Mouse (Mus musculus) neural tube, embryonic 15.5 days (tissue): ENCODE data around the gene Ubash3b. TPM values are rescaled to one million over a fixed set of nuclear protein-coding genes. Genes with fewer than 3 reads are reported as not detected.

Experiments
- ATAC-seq: fragments of 200-750 bp; cut with Nextera tagmentation; 2 replicates; pipeline ENCODE4 v1.8.0; 2017; ENCODE audit warnings: mild to moderate bottlenecking, moderate TSS enrichment, moderate library complexity; ENCODE audit not compliant: low FRiP score
- H3K27ac ChIP-seq: fragments of 300-500 bp; sonication (generic); replicated peaks from 2 replicates; pipeline ENCODE4 v1.5.1; 2015; ENCODE audit warnings: mild to moderate bottlenecking, inconsistent platforms
- H3K27me3 ChIP-seq: fragments of 300-500 bp; sonication (generic); replicated peaks from 2 replicates; pipeline ENCODE4 v1.6.1; 2015; ENCODE audit warnings: inconsistent platforms
- H3K36me3 ChIP-seq: fragments of 300-500 bp; sonication (generic); 2 replicates; pipeline ENCODE4 v1.6.1; 2015; ENCODE audit warnings: inconsistent platforms
- H3K4me1 ChIP-seq: fragments of 300-500 bp; sonication (generic); 2 replicates; pipeline ENCODE4 v1.6.1; 2015; ENCODE audit warnings: inconsistent platforms
- H3K4me2 ChIP-seq: fragments of 300-500 bp; sonication (generic); 2 replicates; pipeline ENCODE4 v1.6.1; 2015; ENCODE audit warnings: inconsistent platforms, mild to moderate bottlenecking, moderate library complexity
- H3K4me3 ChIP-seq: fragments of 300-500 bp; sonication (generic); replicated peaks from 2 replicates; pipeline ENCODE4 v1.5.1; 2015; ENCODE audit warnings: mild to moderate bottlenecking, inconsistent platforms
- H3K9ac ChIP-seq: fragments of 300-500 bp; sonication (generic); replicated peaks from 2 replicates; pipeline ENCODE4 v1.6.1; 2015; ENCODE audit warnings: mild to moderate bottlenecking, inconsistent platforms
- H3K9me3 ChIP-seq: fragments of 300-500 bp; sonication (generic); replicated peaks from 2 replicates; pipeline ENCODE4 v1.6.1; 2016; ENCODE audit warnings: inconsistent platforms
- WGBS: fragments of 180-500 bp; shearing (Covaris S2); methylation state at CpG from one replicate; pipeline ENCODE4 v1.1.7; 2015; ENCODE audit warnings: mixed read lengths; 5-methylcytosine and 5-hydroxymethylcytosine counted together
- polyA plus RNA-seq: library from polyadenylated mRNA; unstranded; fragments of >200 nt; fragmentation: Nextera tagmentation; extraction: Ambion mirVana; gene quantifications from 2 replicates; pipeline ENCODE4 v1.2.1, GENCODE M21; 2015

The Ubash3b gene
- polyA plus RNA-seq, 1 experiment from 2014 or later = 28.4 TPM

- Histone ChIP-seq H3K27me3 (no peaks in the 10 kb centered on the region), H3K27ac (no peak overlapping the region), H3K36me3 (no peaks in the 10 kb centered on the region), H3K9ac (no peak overlapping the region), H3K4me2 (no peak overlapping the region), H3K9me3 (no peaks in the 10 kb centered on the region), H3K4me1 (peaks cover 15% of the 10 kb centered on the region), H3K4me3 (no peak overlapping the region)
- WGBS = 94% methylated on average over 9 of the region's 9 CpGs
- ATAC-seq = no peak
Measured at GRCm38 (mm10) chr9:41187498-41187897, 26.0 kb upstream of the Ubash3b start.

- H3K9me3 ChIP-seq = no peaks in the 10 kb centered on the region
- no peak overlapping the region for H3K27ac ChIP-seq
- no peaks in the 10 kb centered on the region for H3K36me3 ChIP-seq
- H3K4me3 ChIP-seq = no peak overlapping the region
- no peak overlapping the region for H3K4me2 ChIP-seq
- whole genome bisulfite sequencing = 41% methylated on average over 9 of the region's 9 CpGs
- ATAC-seq = no peak
- H3K27me3 ChIP-seq = no peaks in the 10 kb centered on the region
- H3K9ac ChIP-seq = no peak overlapping the region
- no peaks in the 10 kb centered on the region for H3K4me1 ChIP-seq
Measured at GRCm38 (mm10) chr9:41185331-41185730, 23.8 kb upstream of the Ubash3b start.

GRCm38 (mm10) chr9:41182550-41182949, 21.1 kb upstream of the Ubash3b start:
- ATAC-seq = peak; percentile 91
- Histone ChIP-seq H3K4me3 (no peak overlapping the region), H3K9me3 (no peaks in the 10 kb centered on the region), H3K27me3 (no peaks in the 10 kb centered on the region), H3K4me1 (no peaks in the 10 kb centered on the region), H3K27ac (no peak overlapping the region), H3K36me3 (no peaks in the 10 kb centered on the region), H3K4me2 (no peak overlapping the region), H3K9ac (no peak overlapping the region)

GRCm38 (mm10) chr9:41181803-41182202, 20.3 kb upstream of the Ubash3b start:
- H3K4me3 ChIP-seq = no peak overlapping the region
- no peaks in the 10 kb centered on the region for H3K4me1 ChIP-seq
- H3K36me3 ChIP-seq = no peaks in the 10 kb centered on the region
- no peak for ATAC-seq
- H3K4me2 ChIP-seq = no peak overlapping the region
- no peak overlapping the region for H3K9ac ChIP-seq
- H3K9me3 ChIP-seq = no peaks in the 10 kb centered on the region
- no peaks in the 10 kb centered on the region for H3K27me3 ChIP-seq
- no peak overlapping the region for H3K27ac ChIP-seq
- 82% methylated on average over 8 of the region's 8 CpGs for WGBS

- H3K36me3 ChIP-seq = no peaks in the 10 kb centered on the region
- H3K27me3 ChIP-seq = no peaks in the 10 kb centered on the region
- H3K9ac ChIP-seq = no peak overlapping the region
- no peak overlapping the region for H3K4me2 ChIP-seq
- no peaks in the 10 kb centered on the region for H3K4me1 ChIP-seq
- WGBS = 86% methylated on average over 9 of the region's 9 CpGs
- H3K9me3 ChIP-seq = no peaks in the 10 kb centered on the region
- no peak overlapping the region for H3K27ac ChIP-seq
- H3K4me3 ChIP-seq = no peak overlapping the region
- no peak for ATAC-seq
Measured at GRCm38 (mm10) chr9:41181372-41181771, 19.9 kb upstream of the Ubash3b start.

- H3K36me3 ChIP-seq = no peaks in the 10 kb centered on the region
- no peaks in the 10 kb centered on the region for H3K27me3 ChIP-seq
- H3K27ac ChIP-seq = no peak overlapping the region
- H3K4me1 ChIP-seq = 0 out of 2 replicates have a peak, but pooled peaks cover 3% of the 10 kb centered on the region
- no peaks in the 10 kb centered on the region for H3K9me3 ChIP-seq
- no peak overlapping the region for H3K9ac ChIP-seq
- 86% methylated on average over 5 of the region's 5 CpGs for WGBS
- no peak overlapping the region for H3K4me3 ChIP-seq
- no peak overlapping the region for H3K4me2 ChIP-seq
- no peak for ATAC-seq
Measured at GRCm38 (mm10) chr9:41179056-41179455, 17.6 kb upstream of the Ubash3b start.

GRCm38 (mm10) chr9:41173158-41173557, 11.7 kb upstream of the Ubash3b start:
- H3K27me3 ChIP-seq = no peaks in the 10 kb centered on the region
- WGBS = 73% methylated on average over 3 of the region's 3 CpGs
- no peak overlapping the region for H3K4me3 ChIP-seq
- no peak overlapping the region for H3K27ac ChIP-seq
- ATAC-seq = no peak
- H3K4me2 ChIP-seq = no peak overlapping the region
- H3K9ac ChIP-seq = no peak overlapping the region
- H3K36me3 ChIP-seq = no peaks in the 10 kb centered on the region
- H3K9me3 ChIP-seq = no peaks in the 10 kb centered on the region
- H3K4me1 ChIP-seq = 0 out of 2 replicates have a peak, but pooled peaks cover 3% of the 10 kb centered on the region

- H3K4me3 ChIP-seq = no peak overlapping the region
- no peaks in the 10 kb centered on the region for H3K36me3 ChIP-seq
- H3K9me3 ChIP-seq = no peaks in the 10 kb centered on the region
- H3K4me1 ChIP-seq = 0 out of 2 replicates have a peak, but pooled peaks cover 3% of the 10 kb centered on the region
- ATAC-seq = no peak
- 87% methylated on average over 8 of the region's 8 CpGs for WGBS
- H3K4me2 ChIP-seq = no peak overlapping the region
- no peak overlapping the region for H3K9ac ChIP-seq
- no peak overlapping the region for H3K27ac ChIP-seq
- H3K27me3 ChIP-seq = no peaks in the 10 kb centered on the region
Measured at GRCm38 (mm10) chr9:41172426-41172825, 10.9 kb upstream of the Ubash3b start.

GRCm38 (mm10) chr9:41170026-41170425, 8.5 kb upstream of the Ubash3b start:
- no peaks in the 10 kb centered on the region for H3K27me3 ChIP-seq
- no peak for ATAC-seq

GRCm38 (mm10) chr9:41168656-41169055, 7.2 kb upstream of the Ubash3b start:
- no peak overlapping the region for H3K4me2 ChIP-seq
- H3K4me1 ChIP-seq = no peaks in the 10 kb centered on the region
- H3K9ac ChIP-seq = no peak overlapping the region
- no peaks in the 10 kb centered on the region for H3K9me3 ChIP-seq
- 83% methylated on average over 2 of the region's 2 CpGs for WGBS
- no peaks in the 10 kb centered on the region for H3K36me3 ChIP-seq
- H3K4me3 ChIP-seq = no peak overlapping the region
- no peak overlapping the region for H3K27ac ChIP-seq
- no peaks in the 10 kb centered on the region for H3K27me3 ChIP-seq
- ATAC-seq = no peak

More at GRCm38 (mm10) chr9:41170026-41170425, 8.5 kb upstream of the Ubash3b start:
- H3K4me3 ChIP-seq = no peak overlapping the region
- 66% methylated on average over 8 of the region's 8 CpGs for WGBS
- H3K9ac ChIP-seq = no peak overlapping the region
- H3K27ac ChIP-seq = no peak overlapping the region
- H3K4me1 ChIP-seq = 0 out of 2 replicates have a peak, but pooled peaks cover 2% of the 10 kb centered on the region
- no peaks in the 10 kb centered on the region for H3K36me3 ChIP-seq
- no peaks in the 10 kb centered on the region for H3K9me3 ChIP-seq
- no peak overlapping the region for H3K4me2 ChIP-seq

- Histone ChIP-seq H3K27me3 (no peaks in the 10 kb centered on the region), H3K9ac (no peak overlapping the region), H3K36me3 (no peaks in the 10 kb centered on the region), H3K9me3 (no peaks in the 10 kb centered on the region), H3K27ac (no peak overlapping the region), H3K4me3 (no peak overlapping the region), H3K4me1 (no peaks in the 10 kb centered on the region), H3K4me2 (no peak overlapping the region)
- 88% methylated on average over 6 of the region's 6 CpGs for WGBS
- ATAC-seq = no peak
Measured at GRCm38 (mm10) chr9:41168206-41168605, 6.7 kb upstream of the Ubash3b start.

GRCm38 (mm10) chr9:41166886-41167285, 5.4 kb upstream of the Ubash3b start:
- no peaks in the 10 kb centered on the region for H3K27me3 ChIP-seq
- H3K4me3 ChIP-seq = no peak overlapping the region
- 47% methylated on average over 9 of the region's 10 CpGs for WGBS
- H3K36me3 ChIP-seq = no peaks in the 10 kb centered on the region
- no peak overlapping the region for H3K9ac ChIP-seq
- no peaks in the 10 kb centered on the region for H3K4me1 ChIP-seq
- ATAC-seq = no peak
- H3K4me2 ChIP-seq = no peak overlapping the region
- H3K27ac ChIP-seq = no peak overlapping the region
- H3K9me3 ChIP-seq = no peaks in the 10 kb centered on the region

GRCm38 (mm10) chr9:41162363-41162762, 866 bp upstream of the Ubash3b start:
- no peak for ATAC-seq
- Histone ChIP-seq H3K27me3 (no peaks in the 10 kb centered on the region), H3K9ac (no peak overlapping the region), H3K9me3 (no peaks in the 10 kb centered on the region), H3K36me3 (no peaks in the 10 kb centered on the region), H3K4me2 (no peak overlapping the region), H3K27ac (no peak overlapping the region), H3K4me3 (no peak overlapping the region), H3K4me1 (peaks cover 7% of the 10 kb centered on the region)
- WGBS = 77% methylated on average over 4 of the region's 4 CpGs
